Mouse (Mus musculus) embryonic facial prominence, embryonic 10.5 days (tissue): ENCODE measurements around the gene Gstm2. TPM values are rescaled to one million over a fixed set of nuclear protein-coding genes. Genes with fewer than 3 reads are reported as not detected.

Experiments
- polyA plus RNA-seq: library from polyadenylated mRNA; unstranded; fragments of >200 nt; fragmentation: Nextera tagmentation; extraction: Ambion mirVana; gene quantifications from 2 replicates; pipeline ENCODE4 v1.2.1, GENCODE M21; 2016

Gene Gstm2
- polyA plus RNA-seq, 1 experiment from 2014 or later, result 21.0 TPM

Other genes starting within 250 kb of the Gstm2 start
- 3.8 and 4.4 TPM in 2 replicates for gene Csf1, start 226.0 kb downstream of the Gstm2 start, polyA plus RNA-seq
- gene Eps8l3, start 109.2 kb downstream of the Gstm2 start, polyA plus RNA-seq, result not detected in 2 replicates
- gene Gstm5, start 90.6 kb downstream of the Gstm2 start, polyA plus RNA-seq, result 208 and 219 TPM in 2 replicates
- gene Gstm7, start 54.6 kb downstream of the Gstm2 start, polyA plus RNA-seq, result 18.5 and 22.8 TPM in 2 replicates
- 8.6 and 8.9 TPM in 2 replicates for gene Gstm6, start 42.7 kb downstream of the Gstm2 start, polyA plus RNA-seq
- gene Gstm3, start 17.2 kb downstream of the Gstm2 start, polyA plus RNA-seq, result not detected in 2 replicates
- gene Gstm1, start 31.5 kb upstream of the Gstm2 start, polyA plus RNA-seq, result 32.4 and 35.2 TPM in 2 replicates
- 12.9 and 13.2 TPM in 2 replicates for gene Gstm4, start 58.4 kb upstream of the Gstm2 start, polyA plus RNA-seq
- gene Ampd2, start 100.2 kb upstream of the Gstm2 start, polyA plus RNA-seq, result 69.4 and 70.6 TPM in 2 replicates
- 0.90 and 1.3 TPM in 2 replicates for gene Gnat2, start 106.3 kb upstream of the Gstm2 start, polyA plus RNA-seq
- gene Gnai3, start 159.7 kb upstream of the Gstm2 start, polyA plus RNA-seq, result 194 and 195 TPM in 2 replicates
- 0.30 and 0.36 TPM in 2 replicates for gene Gpr61, start 168.4 kb upstream of the Gstm2 start, polyA plus RNA-seq
- 4.0 and 4.3 TPM in 2 replicates for gene Amigo1, start 199.9 kb upstream of the Gstm2 start, polyA plus RNA-seq
- gene Cyb561d1, start 214.8 kb upstream of the Gstm2 start, polyA plus RNA-seq, result 3.1 and 3.4 TPM in 2 replicates
- 23.9 and 25.8 TPM in 2 replicates for gene Atxn7l2, start 224.5 kb upstream of the Gstm2 start, polyA plus RNA-seq
- 0.55 and 0.95 TPM in 2 replicates for gene Sypl2, start 240.2 kb upstream of the Gstm2 start, polyA plus RNA-seq